Mouse (Mus musculus): ENCODE measurements around the gene Gm49388.

GRCm38 (mm10) chr7:127840886-127841285 is 55.5 kb downstream of the Gm49388 start:
- TF ChIP-seq CTCF (IDR thresholded peaks at IDR 0.05; ENCODE audit: low read depth) (no peak), EP300 (IDR thresholded peaks at IDR 0.05; ENCODE audit: low read depth) (no peak)
